Mouse (Mus musculus): ENCODE data around the gene Pklr.
"Not testable (repeated sequence)": the region's sequence is repeated elsewhere in the genome, so short reads cannot be mapped to it uniquely, and the experiment has no call there.

Pklr gene

GRCm38 (mm10) chr3:89124241-89124640 is 11.7 kb upstream of the Pklr start:
- DNase-seq (ENCODE audit: low spot score in 2 of 2): no peak

GRCm38 (mm10) chr3:89125981-89126380 is 10.0 kb upstream of the Pklr start:
- no peak for DNase-seq (ENCODE audit: low spot score in 2 of 2)

DNA sequence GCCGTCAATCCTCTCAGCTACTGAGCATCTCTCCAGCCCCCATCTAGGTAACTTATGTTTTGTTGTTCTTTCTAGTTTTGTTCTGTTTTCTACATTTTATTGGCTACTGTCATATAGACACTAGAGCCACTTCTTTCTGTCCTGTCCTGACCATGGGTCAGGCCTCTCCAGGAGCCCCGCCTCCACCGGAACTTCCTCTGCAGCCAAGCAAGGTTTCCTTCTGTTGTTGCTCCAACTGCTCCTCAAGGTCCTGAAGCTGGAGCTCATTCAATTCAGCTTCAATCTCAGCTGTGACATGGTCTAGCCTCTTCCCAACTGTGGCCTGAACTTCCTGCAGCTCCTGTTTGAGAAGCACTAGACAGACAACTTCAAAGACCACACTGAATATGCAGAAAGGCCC is 6.0 kb upstream of the Pklr start:
- DNase-seq (ENCODE audit: low spot score in 2 of 2): no peak

GRCm38 (mm10) chr3:89131816-89132215 is 4.1 kb upstream of the Pklr start:
- DNase-seq (ENCODE audit: low spot score in 2 of 2): peak; percentile 59 to 68

DNA sequence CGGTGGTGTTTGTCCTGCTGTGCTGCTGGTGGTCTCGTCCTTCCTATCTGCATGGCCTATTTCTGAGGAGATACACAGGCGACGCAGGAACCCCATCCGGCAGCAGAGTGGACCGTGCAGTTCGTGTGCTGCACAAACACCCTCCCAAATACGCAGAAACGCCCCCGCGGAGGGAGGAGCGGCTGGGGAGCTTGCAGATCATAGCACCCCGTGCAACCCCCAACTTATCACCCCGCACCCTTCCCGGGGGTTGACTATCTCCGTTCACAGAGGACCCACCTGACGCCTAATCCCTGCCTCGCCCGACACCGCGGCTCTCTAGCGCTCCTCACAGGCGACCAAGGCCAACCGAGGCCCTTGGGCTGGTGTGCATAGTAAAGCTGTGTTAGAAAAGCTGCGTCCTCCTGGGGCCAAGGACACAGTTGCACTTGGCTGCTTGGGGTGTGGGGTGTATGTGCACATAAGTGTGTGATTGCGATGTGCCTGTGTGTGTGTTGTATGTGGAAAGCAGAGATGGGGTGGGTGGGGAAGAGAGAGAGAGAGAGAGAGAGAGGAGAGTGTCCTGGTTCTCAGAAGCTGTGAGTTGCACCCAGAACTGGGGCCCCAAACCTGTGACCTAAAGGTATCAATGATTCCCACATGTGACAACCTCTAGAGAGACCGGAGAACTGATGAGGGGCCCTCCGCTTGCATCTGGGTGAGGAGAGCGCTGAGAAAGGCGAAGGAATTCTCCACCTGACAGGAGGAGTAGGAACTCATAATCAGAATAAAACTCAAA is 3.5 kb upstream of the Pklr start:
- DNase-seq (ENCODE audit: low spot score in 2 of 2): peak; percentile 47 to 51

GRCm38 (mm10) chr3:89133063-89133450 is 2.9 kb upstream of the Pklr start:
- no peak for DNase-seq (ENCODE audit: low spot score in 2 of 2)

GRCm38 (mm10) chr3:89133752-89134151 is 2.2 kb upstream of the Pklr start:
- no peak for DNase-seq (ENCODE audit: low spot score in 2 of 2)

GRCm38 (mm10) chr3:89136365-89136764 is 423 bp downstream of the Pklr start:
- no peak for DNase-seq (ENCODE audit: low spot score in 2 of 2)

DNA sequence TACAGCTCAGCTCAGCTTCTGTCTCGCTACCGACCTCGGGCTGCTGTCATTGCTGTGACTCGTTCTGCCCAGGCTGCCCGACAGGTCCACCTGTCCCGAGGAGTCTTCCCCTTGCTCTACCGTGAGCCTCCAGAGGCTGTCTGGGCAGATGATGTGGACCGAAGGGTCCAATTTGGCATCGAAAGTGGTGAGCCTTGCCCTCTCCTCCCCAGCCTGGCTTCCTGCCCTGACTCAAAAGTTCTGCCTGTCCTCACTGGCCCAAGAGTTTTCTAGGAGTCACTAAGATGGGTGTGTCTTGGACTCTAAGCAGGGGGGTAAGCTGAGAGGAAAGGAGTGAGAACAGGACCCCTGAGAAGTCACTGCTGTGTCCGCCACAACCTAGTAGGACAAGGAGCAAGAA is 8.9 kb downstream of the Pklr start:
- no peak for DNase-seq (ENCODE audit: low spot score in 2 of 2)

- DNase-seq (ENCODE audit: low spot score in 2 of 2): no peak
Observed at GRCm38 (mm10) chr3:89145566-89145965, 9.6 kb downstream of the Pklr start.

GRCm38 (mm10) chr3:89147101-89147978 is 11.4 kb downstream of the Pklr start:
- no peak for DNase-seq (ENCODE audit: low spot score in 2 of 2)

- no peak for DNase-seq (ENCODE audit: low spot score in 2 of 2)
Observed at GRCm38 (mm10) chr3:89147979-89148311, 12.0 kb downstream of the Pklr start.

DNA sequence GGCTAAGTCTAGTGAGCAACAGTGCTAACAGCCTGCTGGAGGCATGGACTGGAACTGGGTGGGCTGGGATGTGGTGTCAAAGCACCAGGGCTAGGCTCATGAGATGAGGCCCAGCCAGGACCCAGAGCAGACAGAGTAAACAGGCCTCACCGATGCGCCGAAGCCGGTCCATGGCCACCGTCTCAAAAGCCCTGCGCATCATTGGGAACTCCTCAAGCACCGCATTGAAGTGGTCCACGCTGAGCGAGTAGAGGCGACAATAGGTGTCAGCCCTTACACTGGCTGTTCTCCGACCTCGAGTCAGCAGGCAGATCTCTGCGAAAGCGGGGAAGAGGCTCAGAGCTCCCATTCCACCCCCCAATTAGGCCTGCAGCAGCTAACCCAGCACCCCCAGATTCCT is 12.6 kb downstream of the Pklr start:
- DNase-seq (ENCODE audit: low spot score in 2 of 2): no peak

DNA sequence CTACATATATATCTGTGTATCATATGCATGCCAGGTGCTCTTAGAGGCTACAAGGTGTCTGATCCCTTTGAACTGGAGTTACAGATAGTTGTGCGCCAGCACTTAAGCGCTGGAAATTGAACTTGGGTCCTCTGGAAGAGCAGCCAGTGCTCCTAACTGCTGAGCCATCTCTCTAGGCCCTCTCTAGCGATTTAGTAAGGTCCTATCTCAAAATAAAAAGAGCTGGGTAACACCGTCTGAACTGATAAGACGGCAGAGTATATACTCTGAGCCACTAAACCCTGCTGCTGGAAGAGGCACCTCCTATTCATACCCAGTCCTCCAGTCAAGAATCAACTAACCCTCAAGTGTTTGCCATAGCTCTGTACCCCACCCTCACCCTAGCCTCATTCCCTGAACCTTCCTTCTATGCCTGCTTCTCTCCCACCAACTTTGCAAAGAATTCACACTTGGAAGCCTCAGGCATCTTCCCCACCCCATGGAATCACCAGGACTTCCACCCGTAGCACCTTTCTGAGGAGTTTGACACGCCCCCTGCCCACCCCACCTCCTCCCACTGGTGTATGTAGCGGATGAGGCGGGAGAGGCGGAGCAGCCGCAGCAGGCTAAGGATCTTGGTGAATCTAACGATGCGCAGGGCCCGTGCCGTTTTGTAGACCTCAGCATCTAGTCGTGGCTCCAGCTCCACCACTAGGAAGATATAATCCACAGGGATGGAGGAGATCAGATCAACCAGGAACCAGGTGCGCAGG is 16.3 kb downstream of the Pklr start:
- no peak for DNase-seq (ENCODE audit: low spot score in 2 of 2)

GRCm38 (mm10) chr3:89156951-89157350 is 21.0 kb downstream of the Pklr start:
- no peak for DNase-seq (ENCODE audit: low spot score in 2 of 2)

- DNase-seq (ENCODE audit: low spot score in 2 of 2): peak; percentile 36 to 47
Observed at GRCm38 (mm10) chr3:89158651-89159050, 22.7 kb downstream of the Pklr start.

GRCm38 (mm10) chr3:89159211-89159610 is 23.3 kb downstream of the Pklr start:
- DNase-seq (ENCODE audit: low spot score in 2 of 2): peak in 1 of 2 experiments; percentile 21

GRCm38 (mm10) chr3:89159616-89160344 is 23.8 kb downstream of the Pklr start, which contains the start of gene Hcn3:
TSS of gene Hcn3 (minus strand) at chr3:89160196.
- peak; percentile 34 to 37 for DNase-seq (ENCODE audit: low spot score in 2 of 2)

GRCm38 (mm10) chr3:89161207-89161606 is 25.3 kb downstream of the Pklr start:
- not testable (repeated sequence) for DNase-seq (ENCODE audit: low spot score in 2 of 2)

GRCm38 (mm10) chr3:89161786-89162185 is 25.8 kb downstream of the Pklr start:
- no peak for DNase-seq (ENCODE audit: low spot score in 2 of 2)

DNA sequence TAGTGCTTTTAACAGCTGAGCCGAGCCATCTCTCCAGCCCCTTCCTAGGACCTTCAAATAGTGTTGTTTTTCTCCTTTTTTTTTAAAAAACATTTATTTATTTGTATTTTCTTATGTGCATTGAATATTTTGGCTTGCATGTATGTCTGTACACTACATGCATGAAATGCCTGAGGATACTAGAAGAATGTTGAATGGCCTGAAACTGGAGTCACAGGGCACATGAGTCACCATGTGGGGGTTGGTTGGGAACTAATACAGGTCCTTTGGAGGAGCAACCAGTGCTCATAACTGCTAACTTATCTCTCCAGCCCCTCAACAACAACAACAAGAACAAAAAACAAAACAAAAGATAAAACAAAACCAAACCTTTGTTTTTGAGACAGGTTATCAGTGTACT is 27.2 kb downstream of the Pklr start:
- DNase-seq (ENCODE audit: low spot score in 2 of 2): no peak

Data from right cerebral cortex, adult 2 months (tissue).